Mouse (Mus musculus) lung, adult 2 months (tissue): Measurements from ENCODE around the gene Tcea2.

Experiments
- CTCF ChIP-seq: fragments of 200-500 bp; IDR thresholded peaks from 2 replicates; pipeline ENCODE4 v1.5.1; 2011; ENCODE audit warnings: mild to moderate bottlenecking, low read length, control low read depth; ENCODE audit not compliant: insufficient read depth
- POLR2A ChIP-seq: fragments of 200-500 bp; IDR thresholded peaks from 2 replicates; pipeline ENCODE4 v1.6.1; 2011; ENCODE audit warnings: low read depth, mild to moderate bottlenecking, control low read depth, low read length, borderline replicate concordance; ENCODE audit errors: extremely low read depth

DNA sequence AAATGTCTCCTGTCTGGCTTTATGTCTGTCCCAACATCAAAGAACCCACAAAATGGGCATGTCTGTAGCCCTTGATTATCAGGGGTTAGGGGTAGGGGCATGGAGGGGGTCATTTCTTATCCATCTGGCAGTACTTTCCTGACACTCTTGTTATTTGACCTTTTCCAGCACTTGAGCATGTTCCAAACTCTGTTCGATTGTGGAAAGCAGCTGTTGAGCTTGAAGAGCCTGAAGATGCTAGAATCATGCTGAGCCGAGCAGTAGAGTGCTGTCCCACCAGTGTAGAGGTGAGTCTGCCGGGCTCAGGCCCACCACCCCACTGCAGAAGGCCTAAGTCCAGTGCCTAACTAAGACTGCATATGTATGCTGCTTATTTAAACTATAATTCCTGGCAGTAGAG is 44.2 kb upstream of the Tcea2 start:
- TF ChIP-seq CTCF (no peak), POLR2A (no peak)
